Mouse (Mus musculus): ENCODE data around the gene Sh3pxd2a. TPM values are rescaled to one million over a fixed set of nuclear protein-coding genes. Genes with fewer than 3 reads are reported as not detected.

Sh3pxd2a gene
- polyA plus RNA-seq, 1 experiment from 2014 or later: 2.6 TPM

GRCm38 (mm10) chr19:47440967-47441366, 23.2 kb downstream of the Sh3pxd2a start:
- DNase-seq (ENCODE audit: low spot score): no peak

GRCm38 (mm10) chr19:47440435-47440803, 23.8 kb downstream of the Sh3pxd2a start:
- no peak for DNase-seq (ENCODE audit: low spot score)

GRCm38 (mm10) chr19:47439726-47440434, 24.3 kb downstream of the Sh3pxd2a start:
- DNase-seq (ENCODE audit: low spot score): no peak

GRCm38 (mm10) chr19:47438445-47438844, 25.8 kb downstream of the Sh3pxd2a start:
- no peak for DNase-seq (ENCODE audit: low spot score)

DNA sequence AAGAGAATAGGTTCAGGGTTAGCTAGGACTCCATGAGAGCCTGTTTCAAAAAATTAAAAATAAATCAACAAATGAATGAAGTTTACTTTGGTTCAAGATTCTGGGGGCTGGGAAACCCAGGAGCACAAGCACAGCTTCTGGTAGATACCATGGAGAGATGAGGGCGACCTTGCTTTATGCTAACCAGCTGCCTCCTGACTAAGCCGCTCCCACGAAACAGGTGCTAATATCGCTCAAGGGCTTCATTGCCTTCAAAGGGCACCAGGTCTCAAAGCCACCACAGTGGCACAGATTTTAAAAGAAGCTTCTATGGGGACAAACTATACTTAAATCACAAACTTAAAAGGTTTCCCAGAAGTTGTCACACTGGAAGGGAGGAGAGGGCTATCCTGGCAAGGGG, 27.2 kb downstream of the Sh3pxd2a start:
- peak; percentile 31 for DNase-seq (ENCODE audit: low spot score)

DNA sequence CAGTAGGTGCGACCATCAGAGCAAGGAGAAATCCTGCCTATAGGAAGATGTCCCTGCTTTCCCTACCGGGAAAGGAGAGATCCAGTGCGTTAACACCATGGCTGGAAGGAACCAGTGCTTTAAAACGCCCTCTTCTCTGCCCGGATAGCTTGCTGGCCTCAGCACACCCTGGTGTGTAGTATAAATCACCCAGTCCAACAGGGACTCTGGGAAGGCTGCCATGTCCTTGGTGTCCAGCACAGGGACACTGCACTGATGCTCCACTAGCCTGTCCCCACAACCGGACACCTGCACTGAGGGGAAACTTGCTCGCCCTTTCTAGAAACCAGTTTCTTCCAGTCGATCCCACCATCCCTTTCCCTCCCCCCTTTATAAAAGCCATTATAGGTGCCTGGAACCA, 28.0 kb downstream of the Sh3pxd2a start:
- DNase-seq (ENCODE audit: low spot score): no peak

DNA sequence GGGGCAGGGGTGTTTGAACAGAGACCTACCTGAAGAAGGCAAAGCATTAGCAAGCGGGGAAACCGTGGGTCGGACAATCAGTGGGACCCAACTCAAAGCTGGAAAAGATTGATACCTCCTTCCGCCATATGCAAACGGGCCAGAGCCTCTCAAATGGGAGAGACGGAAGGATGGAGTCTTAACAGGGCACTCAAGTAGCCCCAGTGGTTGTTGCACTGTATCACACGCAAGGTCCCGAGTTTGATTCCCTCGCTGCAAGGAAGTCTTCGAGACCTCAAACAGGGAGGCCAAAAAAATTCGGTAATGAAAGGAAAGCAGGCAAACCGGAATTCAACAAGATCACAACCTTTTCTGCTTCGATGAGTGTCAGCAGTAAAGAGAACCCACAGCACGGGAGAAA, 29.5 kb downstream of the Sh3pxd2a start:
- no peak for DNase-seq (ENCODE audit: low spot score)

GRCm38 (mm10) chr19:47432339-47432738, 31.9 kb downstream of the Sh3pxd2a start:
- peak; percentile 75 for DNase-seq (ENCODE audit: low spot score)

DNA sequence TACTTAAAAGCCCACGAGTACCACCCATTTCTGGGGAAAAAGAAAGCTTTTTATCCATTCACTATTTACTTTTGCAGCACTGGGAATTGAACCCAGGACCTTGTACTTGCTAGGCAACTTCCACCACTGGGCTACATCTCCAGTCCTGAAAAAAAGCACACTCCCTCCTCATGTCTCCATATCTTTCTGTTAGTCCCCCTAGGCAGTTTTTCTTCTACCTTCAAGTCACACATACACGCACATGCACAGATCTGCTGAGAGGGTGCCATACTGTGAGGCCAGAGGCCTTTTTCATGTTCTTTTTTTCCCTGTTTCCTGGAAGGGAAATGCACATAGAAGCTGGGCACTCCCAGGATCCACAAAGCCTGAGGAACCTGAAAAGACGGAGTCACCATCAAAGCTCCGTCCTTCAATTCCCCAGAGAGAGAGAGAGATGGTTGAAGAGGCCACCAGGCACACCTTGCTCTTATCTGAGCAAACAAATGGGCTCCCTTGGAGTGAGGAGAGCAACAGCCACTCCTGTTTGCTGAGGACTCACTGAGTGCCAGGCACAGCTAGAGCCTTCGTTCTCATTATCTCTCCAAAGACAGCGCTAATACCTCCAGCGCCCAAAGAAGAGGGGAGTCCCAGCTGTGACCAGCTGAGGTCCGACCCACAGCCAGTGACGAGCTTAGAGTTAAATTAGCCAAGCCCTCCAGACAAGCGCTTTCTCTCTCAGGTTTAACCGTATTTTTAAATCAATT, 32.8 kb downstream of the Sh3pxd2a start:
- no peak for DNase-seq (ENCODE audit: low spot score)

GRCm38 (mm10) chr19:47430160-47430559, 34.0 kb downstream of the Sh3pxd2a start:
- DNase-seq (ENCODE audit: low spot score): no peak

DNA sequence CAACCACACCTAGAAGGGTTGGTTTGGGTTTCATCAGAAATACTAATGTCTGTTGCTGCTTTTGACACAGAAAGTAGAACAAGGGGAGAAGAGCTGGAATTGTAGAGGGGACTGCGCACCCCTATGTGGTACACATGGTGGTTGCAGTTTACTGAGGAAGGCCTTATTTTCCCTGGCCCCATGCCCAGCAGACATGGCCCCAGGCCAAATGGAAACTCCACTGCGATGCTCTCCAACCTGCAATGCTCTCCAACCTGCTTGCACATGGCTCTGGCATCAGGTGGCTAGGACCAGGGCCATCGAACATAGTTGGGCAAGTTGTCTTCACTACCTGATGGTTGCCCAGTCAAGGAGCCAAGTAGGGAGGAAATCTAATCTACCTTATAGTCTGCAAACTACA, 35.0 kb downstream of the Sh3pxd2a start:
- no peak for DNase-seq (ENCODE audit: low spot score)

GRCm38 (mm10) chr19:47428794-47429193, 35.4 kb downstream of the Sh3pxd2a start:
- DNase-seq (ENCODE audit: low spot score): no peak

GRCm38 (mm10) chr19:47427841-47428789, 36.1 kb downstream of the Sh3pxd2a start:
- DNase-seq (ENCODE audit: low spot score): no peak

- no peak for DNase-seq (ENCODE audit: low spot score)
These were observed 40.6 kb downstream of the Sh3pxd2a start for GRCm38 (mm10) chr19:47423632-47424031.

DNA sequence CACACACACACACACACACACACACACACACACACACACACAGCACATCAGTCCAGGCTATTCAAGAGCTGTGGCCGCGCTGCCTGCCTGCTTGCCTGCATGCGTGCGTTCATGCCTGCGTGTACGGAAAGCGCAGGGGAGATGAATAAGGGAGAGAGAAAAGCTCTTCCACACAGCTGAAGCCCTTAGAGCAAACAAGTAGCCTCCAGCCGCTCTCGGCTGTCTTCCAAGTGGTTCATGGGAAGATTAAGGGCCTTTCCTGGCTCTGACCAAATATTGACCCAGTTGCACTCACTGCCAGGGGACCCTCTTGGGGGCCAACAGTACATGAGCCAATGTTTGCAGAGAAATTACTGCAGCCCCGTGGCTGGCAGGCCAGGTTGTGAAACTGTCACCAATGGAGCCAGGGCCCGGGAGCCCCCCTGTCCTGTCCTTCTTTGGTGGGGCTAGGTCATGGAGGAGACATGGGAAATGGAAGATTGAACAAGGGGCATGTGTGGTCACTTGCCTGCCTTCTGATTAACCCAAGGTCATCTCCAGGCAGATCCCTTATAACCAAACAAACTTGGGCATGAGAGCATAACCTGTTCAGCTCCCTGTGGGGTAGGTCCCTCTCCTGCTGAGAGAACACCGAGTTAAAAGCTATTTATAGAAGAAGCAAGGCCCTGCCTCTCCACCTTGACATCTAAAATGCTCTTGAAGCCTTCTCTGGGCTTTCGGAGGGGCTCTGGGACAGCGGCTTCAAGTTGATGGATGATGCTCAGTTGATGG, 42.9 kb downstream of the Sh3pxd2a start:
- no peak for DNase-seq (ENCODE audit: low spot score)

DNA sequence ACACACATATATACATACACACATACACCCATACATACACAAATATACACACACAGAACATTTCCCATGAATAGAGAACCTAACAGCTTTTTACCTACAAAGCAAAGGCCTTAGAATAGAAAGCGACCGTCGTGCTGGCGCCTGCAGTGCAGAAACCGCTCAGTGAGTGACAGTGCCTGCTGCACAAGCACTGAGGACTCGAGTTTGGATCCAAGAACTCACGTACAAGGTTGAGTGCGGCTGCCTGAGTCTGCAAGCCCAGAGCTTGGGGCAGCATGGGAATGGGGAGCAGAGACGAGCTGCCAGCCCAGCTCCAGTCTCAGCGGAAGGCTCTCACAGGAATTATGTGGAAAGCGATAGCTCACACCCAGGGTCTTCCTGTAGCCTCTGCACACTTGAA, 43.7 kb downstream of the Sh3pxd2a start:
- no peak for DNase-seq (ENCODE audit: low spot score)

- no peak for DNase-seq (ENCODE audit: low spot score)
These were observed 45.0 kb downstream of the Sh3pxd2a start for GRCm38 (mm10) chr19:47419208-47419607.

DNA sequence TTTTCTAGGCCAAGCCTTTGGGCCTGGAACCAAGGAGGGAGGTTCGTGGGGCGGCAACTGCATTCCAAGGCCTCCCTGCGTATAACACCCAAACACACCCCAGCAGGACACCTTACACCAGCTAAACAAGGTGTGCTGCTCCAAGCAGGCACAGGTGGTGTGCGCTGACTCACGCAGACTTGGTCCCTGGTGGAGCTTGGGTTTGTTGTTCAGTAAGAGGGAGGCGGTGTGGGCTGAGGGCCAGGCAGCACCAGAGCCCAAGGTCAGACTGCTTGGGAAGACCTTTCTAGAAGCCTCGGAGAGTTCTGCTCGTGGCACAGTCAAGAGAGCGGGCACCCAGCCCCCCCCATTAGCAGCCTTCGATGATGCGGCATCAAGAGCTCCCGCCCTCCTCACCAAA, 48.0 kb downstream of the Sh3pxd2a start:
- DNase-seq (ENCODE audit: low spot score): no peak

GRCm38 (mm10) chr19:47414142-47414905, 49.9 kb downstream of the Sh3pxd2a start:
- no peak for DNase-seq (ENCODE audit: low spot score)

GRCm38 (mm10) chr19:47413458-47414005, 50.7 kb downstream of the Sh3pxd2a start:
- no peak for DNase-seq (ENCODE audit: low spot score)

Measured in thymus, postnatal 0 days (tissue).